ENCODE assay signal across 8 mouse cellular contexts in genomic region chr15:30885410-30885809, GRCm38 (mm10).
DNase-seq lines count a peak whose midpoint lies in the region; ATAC-seq and TF ChIP-seq lines count a peak whose summit lies in the region.
"Had no signal": no experiment of that assay in that cellular context is flagged by ENCODE, and none has a peak within 500 bp of the region (broad histone marks: within the 10 kb centered on the region; RNA-seq: fewer than 3 reads in every experiment).

No protein-coding gene starts in this region.

- intact Hi-C loops in gastrocnemius, postnatal 36 days (cut with DNase I), result no loop called here

- ATAC-seq in midbrain, embryonic 13.5 days, result peak; percentile 60
- ATAC-seq in heart, embryonic 14.5 days (ENCODE audit: insufficient number of reproducible peaks, insufficient read depth, low FRiP score, low read depth), result peak; percentile 86

- H3K4me2 ChIP-seq in midbrain, embryonic 13.5 days (replicated peaks), result no peak overlapping the region
- peak overlapping the region; percentile 41 for H3K4me2 ChIP-seq in heart, embryonic 14.5 days (ENCODE audit: low read length)

- no peak for TF ChIP-seq POLR2A in thymus, adult 2 months (IDR thresholded peaks at IDR 0.05; ENCODE audit: control insufficient read depth, extremely low read depth, insufficient read depth, low read length, poor library complexity)

- no peak overlapping the region for H3K27ac ChIP-seq in midbrain, embryonic 13.5 days
- H3K27ac ChIP-seq in midbrain, embryonic 10.5 days (replicated peaks), result no peak overlapping the region
- peak overlapping the region; percentile 51 to 62 for H3K27ac ChIP-seq in heart, embryonic 14.5 days (replicated peaks in 1 of 2; ENCODE audit: control insufficient read depth in 1 of 2, insufficient read depth in 1 of 2, low read depth in 2 of 2, low read length in 2 of 2)
- H3K27ac ChIP-seq in thymus, adult 2 months (ENCODE audit: control insufficient read depth, insufficient read depth, low read length), result no peak overlapping the region

- peaks cover 9% of the 10 kb centered on the region for H3K4me1 ChIP-seq in midbrain, embryonic 13.5 days (replicated peaks)
- H3K4me1 ChIP-seq in midbrain, embryonic 10.5 days, result no peaks in the 10 kb centered on the region
- H3K4me1 ChIP-seq in heart, embryonic 14.5 days (ENCODE audit: control insufficient read depth in 2 of 2, insufficient read depth in 2 of 2, low read length in 2 of 2), result peaks cover 12 to 19% of the 10 kb centered on the region in 2 experiments
- H3K4me1 ChIP-seq in thymus, adult 2 months (replicated peaks; ENCODE audit: control insufficient read depth, insufficient read depth, low read length), result no peaks in the 10 kb centered on the region

- H3K9ac ChIP-seq in midbrain, embryonic 13.5 days (replicated peaks), result no peak overlapping the region
- no peak overlapping the region for H3K9ac ChIP-seq in heart, embryonic 14.5 days (ENCODE audit: low read length)

- WGBS in midbrain, embryonic 13.5 days, result 74% methylated on average over 6 of the region's 6 CpGs
- WGBS in midbrain, embryonic 10.5 days, result 88% methylated on average over 6 of the region's 6 CpGs
- WGBS in heart, embryonic 14.5 days, result 15% methylated on average over 6 of the region's 6 CpGs
- WGBS in thymus, adult 2 months, result 91% methylated on average over 6 of the region's 6 CpGs

- H3K27me3 ChIP-seq in midbrain, embryonic 13.5 days, result no peaks in the 10 kb centered on the region
- H3K27me3 ChIP-seq in midbrain, embryonic 10.5 days (ENCODE audit: low read depth, poor library complexity, severe bottlenecking), result no peaks in the 10 kb centered on the region
- H3K27me3 ChIP-seq in heart, embryonic 14.5 days (ENCODE audit: control insufficient read depth, insufficient read depth, low read length), result no peaks in the 10 kb centered on the region
- no peaks in the 10 kb centered on the region for H3K27me3 ChIP-seq in thymus, adult 2 months (ENCODE audit: control insufficient read depth, insufficient read depth, low read length)

- H3K36me3 ChIP-seq in midbrain, embryonic 13.5 days, result peaks cover 8% of the 10 kb centered on the region; the same call in 1 of the 2 replicates
- H3K36me3 ChIP-seq in midbrain, embryonic 10.5 days, result no peaks in the 10 kb centered on the region
- H3K36me3 ChIP-seq in heart, embryonic 14.5 days (ENCODE audit: control insufficient read depth, insufficient read depth, low read length), result no peaks in the 10 kb centered on the region
- H3K36me3 ChIP-seq in thymus, adult 2 months (ENCODE audit: control insufficient read depth, insufficient read depth, low read length), result no peaks in the 10 kb centered on the region

- no peaks in the 10 kb centered on the region for H3K9me3 ChIP-seq in midbrain, embryonic 13.5 days
- no peaks in the 10 kb centered on the region for H3K9me3 ChIP-seq in midbrain, embryonic 10.5 days (replicated peaks)
- no peaks in the 10 kb centered on the region for H3K9me3 ChIP-seq in heart, embryonic 14.5 days (ENCODE audit: control insufficient read depth, low read length)

- no peak overlapping the region for H3K4me3 ChIP-seq in midbrain, embryonic 13.5 days (replicated peaks)
- no peak overlapping the region for H3K4me3 ChIP-seq in midbrain, embryonic 10.5 days
- no peak overlapping the region for H3K4me3 ChIP-seq in heart, embryonic 14.5 days (ENCODE audit: control insufficient read depth in 1 of 2, insufficient read depth in 1 of 2, low read depth in 1 of 2, low read length in 2 of 2)
- no peak overlapping the region for H3K4me3 ChIP-seq in thymus, adult 2 months (ENCODE audit: control insufficient read depth, insufficient read depth, low read length)
- H3K4me3 ChIP-seq: myocyte had no signal

- no peak for TF ChIP-seq CTCF in thymus, adult 2 months (IDR thresholded peaks at IDR 0.05; ENCODE audit: borderline replicate concordance, control insufficient read depth, extremely low read depth, insufficient read depth, low read length, poor library complexity)

- no peak for DNase-seq in midbrain, embryonic 10.5 days (ENCODE audit: low spot score)
- peak; percentile 81 to 85 for DNase-seq in cerebellum, postnatal 10 days
- DNase-seq in ovary, postnatal 36 days (ENCODE audit: low spot score), result peak; percentile 9
- no peak for DNase-seq in gastrocnemius, postnatal 36 days
- DNase-seq in thymus, adult 2 months, result no peak

Comparison
In these comparisons a context has a peak if more than half of its experiments do, and no peak if none do; other contexts are left out.
1. H3K27ac ChIP-seq: peak in heart, embryonic 14.5 days (2 of 2); none in midbrain, embryonic 13.5 days (single experiment), midbrain, embryonic 10.5 days (single experiment) and thymus, adult 2 months (single experiment).
2. DNase-seq: peak in cerebellum, postnatal 10 days (2 of 2) and ovary, postnatal 36 days (single experiment); none in midbrain, embryonic 10.5 days (single experiment), gastrocnemius, postnatal 36 days (0 of 2) and thymus, adult 2 months (single experiment).